Mouse (Mus musculus): ENCODE data around the gene Znrf4. TPM values are rescaled to one million over a fixed set of nuclear protein-coding genes. Genes with fewer than 3 reads are reported as not detected.

Gene Znrf4
- polyA plus RNA-seq, 1 experiment from 2014 or later: not detected

DNA sequence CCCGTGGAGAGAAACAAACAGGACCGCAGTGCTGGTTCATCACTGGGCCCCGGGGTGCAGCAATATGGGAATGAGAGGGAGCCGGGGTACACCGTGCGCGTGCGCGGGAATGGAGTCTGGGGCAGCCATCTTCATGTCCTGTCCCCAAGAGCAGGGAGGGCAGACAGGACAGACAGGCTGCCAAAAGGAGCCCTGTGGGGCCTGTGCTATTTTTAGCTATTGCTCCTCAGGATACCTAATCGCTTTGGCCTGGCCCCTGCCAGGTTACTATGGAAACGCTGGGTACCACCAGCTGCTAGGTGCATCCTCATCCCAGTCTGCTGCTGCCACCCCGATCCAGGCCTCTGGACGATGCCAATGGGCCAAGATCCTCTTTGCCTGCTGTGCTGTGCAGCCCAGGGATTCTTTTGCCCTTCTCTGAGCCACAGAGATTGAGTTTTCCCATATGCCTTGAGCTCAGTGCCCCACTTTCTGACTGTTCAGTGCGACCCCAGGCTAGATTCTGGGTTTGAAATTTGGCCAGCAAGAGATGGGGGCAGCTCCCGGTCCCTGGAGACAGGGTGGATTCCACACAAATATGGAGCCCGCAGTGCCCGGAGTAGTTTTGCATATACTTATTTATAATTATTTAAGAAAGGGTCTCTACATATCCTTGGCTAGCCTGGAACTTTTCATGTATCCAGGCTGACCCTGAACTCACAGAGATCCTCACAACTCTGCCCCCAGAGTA, 35.0 kb upstream of the Znrf4 start:
- no peak overlapping the region for H3K4me2 ChIP-seq (replicated peaks)
- no peak overlapping the region for H3K27ac ChIP-seq
- H3K9ac ChIP-seq: no peak overlapping the region
- no peak for ATAC-seq
- H3K36me3 ChIP-seq: no peaks in the 10 kb centered on the region
- no peaks in the 10 kb centered on the region for H3K9me3 ChIP-seq
- no peaks in the 10 kb centered on the region for H3K27me3 ChIP-seq (replicated peaks)
- WGBS: 75% methylated on average over 17 of the region's 17 CpGs
- H3K4me1 ChIP-seq (replicated peaks): no peaks in the 10 kb centered on the region
- H3K4me3 ChIP-seq (replicated peaks): no peak overlapping the region

GRCm38 (mm10) chr17:56546576-56546975, 34.3 kb upstream of the Znrf4 start:
- Histone ChIP-seq H3K4me1 (replicated peaks) (no peaks in the 10 kb centered on the region), H3K27ac (no peak overlapping the region), H3K36me3 (no peaks in the 10 kb centered on the region), H3K9ac (no peak overlapping the region), H3K27me3 (replicated peaks) (no peaks in the 10 kb centered on the region), H3K4me3 (replicated peaks) (no peak overlapping the region), H3K4me2 (replicated peaks) (no peak overlapping the region), H3K9me3 (no peaks in the 10 kb centered on the region)
- ATAC-seq: no peak
- 82% methylated on average over 5 of the region's 5 CpGs for WGBS

- H3K9ac ChIP-seq: no peak overlapping the region
- no peak for ATAC-seq
- H3K4me1 ChIP-seq (replicated peaks): no peaks in the 10 kb centered on the region
- H3K27me3 ChIP-seq (replicated peaks): no peaks in the 10 kb centered on the region
- WGBS: 70% methylated on average over 1 of the region's 1 CpGs
- H3K4me2 ChIP-seq (replicated peaks): no peak overlapping the region
- H3K9me3 ChIP-seq: no peaks in the 10 kb centered on the region
- H3K4me3 ChIP-seq (replicated peaks): no peak overlapping the region
- H3K36me3 ChIP-seq: no peaks in the 10 kb centered on the region
- no peak overlapping the region for H3K27ac ChIP-seq
These were observed 33.7 kb upstream of the Znrf4 start for GRCm38 (mm10) chr17:56545945-56546344.

- Histone ChIP-seq H3K4me2 (replicated peaks) (no peak overlapping the region), H3K4me1 (replicated peaks) (no peaks in the 10 kb centered on the region), H3K27ac (no peak overlapping the region), H3K9me3 (no peaks in the 10 kb centered on the region), H3K27me3 (replicated peaks) (no peaks in the 10 kb centered on the region), H3K36me3 (no peaks in the 10 kb centered on the region), H3K9ac (no peak overlapping the region), H3K4me3 (replicated peaks) (no peak overlapping the region)
- WGBS: 77% methylated on average over 7 of the region's 7 CpGs
- no peak for ATAC-seq
These were observed 32.6 kb upstream of the Znrf4 start for GRCm38 (mm10) chr17:56544699-56545387.

GRCm38 (mm10) chr17:56543684-56544224, 31.5 kb upstream of the Znrf4 start:
- H3K4me2 ChIP-seq (replicated peaks): no peak overlapping the region
- H3K9ac ChIP-seq: no peak overlapping the region
- WGBS: 85% methylated on average over 3 of the region's 3 CpGs
- H3K27me3 ChIP-seq (replicated peaks): no peaks in the 10 kb centered on the region
- H3K27ac ChIP-seq: no peak overlapping the region
- H3K4me1 ChIP-seq (replicated peaks): no peaks in the 10 kb centered on the region
- H3K9me3 ChIP-seq: no peaks in the 10 kb centered on the region
- no peak for ATAC-seq
- no peaks in the 10 kb centered on the region for H3K36me3 ChIP-seq
- H3K4me3 ChIP-seq (replicated peaks): no peak overlapping the region

GRCm38 (mm10) chr17:56542736-56543135, 30.5 kb upstream of the Znrf4 start:
- WGBS: 56% methylated on average over 8 of the region's 8 CpGs
- no peaks in the 10 kb centered on the region for H3K9me3 ChIP-seq
- no peak overlapping the region for H3K9ac ChIP-seq
- no peak overlapping the region for H3K4me2 ChIP-seq (replicated peaks)
- H3K27ac ChIP-seq: no peak overlapping the region
- H3K27me3 ChIP-seq (replicated peaks): no peaks in the 10 kb centered on the region
- no peaks in the 10 kb centered on the region for H3K36me3 ChIP-seq
- ATAC-seq: no peak
- no peaks in the 10 kb centered on the region for H3K4me1 ChIP-seq (replicated peaks)
- H3K4me3 ChIP-seq (replicated peaks): no peak overlapping the region

GRCm38 (mm10) chr17:56540562-56540975, 28.3 kb upstream of the Znrf4 start:
- Histone ChIP-seq H3K4me3 (replicated peaks) (no peak overlapping the region), H3K4me1 (replicated peaks) (no peaks in the 10 kb centered on the region), H3K9me3 (no peaks in the 10 kb centered on the region), H3K36me3 (no peaks in the 10 kb centered on the region), H3K4me2 (replicated peaks) (no peak overlapping the region), H3K27ac (no peak overlapping the region), H3K27me3 (replicated peaks) (no peaks in the 10 kb centered on the region), H3K9ac (no peak overlapping the region)
- WGBS: 33% methylated on average over 6 of the region's 6 CpGs
- ATAC-seq: peak; percentile 68; the same call in 1 of the 2 replicates

- ATAC-seq: no peak
- 48% methylated on average over 8 of the region's 8 CpGs for WGBS
- Histone ChIP-seq H3K9me3 (no peaks in the 10 kb centered on the region), H3K36me3 (no peaks in the 10 kb centered on the region), H3K27me3 (replicated peaks) (no peaks in the 10 kb centered on the region), H3K4me3 (replicated peaks) (no peak overlapping the region), H3K9ac (no peak overlapping the region), H3K4me1 (replicated peaks) (no peaks in the 10 kb centered on the region), H3K4me2 (replicated peaks) (no peak overlapping the region), H3K27ac (no peak overlapping the region)
These were observed 25.7 kb upstream of the Znrf4 start for GRCm38 (mm10) chr17:56537912-56538311.

DNA sequence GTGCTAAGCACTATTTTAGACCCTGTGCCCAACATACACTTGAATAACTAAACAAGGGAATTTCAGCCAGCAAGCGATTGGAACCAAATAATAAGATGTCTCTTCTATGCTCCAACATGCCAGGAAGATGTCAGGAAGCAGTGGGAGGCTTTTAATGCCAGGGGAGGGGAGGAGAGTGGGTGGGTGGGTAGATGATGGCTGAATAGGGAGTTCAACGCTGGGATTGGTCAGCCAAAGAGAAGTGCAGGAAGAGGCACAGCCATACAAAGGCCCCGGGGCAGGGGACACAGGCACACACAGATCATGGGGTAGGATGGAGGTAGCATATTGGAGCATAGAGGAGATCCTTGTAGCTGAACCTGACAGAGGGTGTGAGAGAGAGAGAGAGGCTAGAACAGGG, 24.6 kb upstream of the Znrf4 start:
- H3K27ac ChIP-seq: no peak overlapping the region
- H3K27me3 ChIP-seq (replicated peaks): no peaks in the 10 kb centered on the region
- no peak overlapping the region for H3K4me2 ChIP-seq (replicated peaks)
- no peak overlapping the region for H3K9ac ChIP-seq
- ATAC-seq: no peak
- no peaks in the 10 kb centered on the region for H3K36me3 ChIP-seq
- whole genome bisulfite sequencing: 80% methylated on average over 3 of the region's 3 CpGs
- no peak overlapping the region for H3K4me3 ChIP-seq (replicated peaks)
- H3K9me3 ChIP-seq: no peaks in the 10 kb centered on the region
- H3K4me1 ChIP-seq (replicated peaks): no peaks in the 10 kb centered on the region

DNA sequence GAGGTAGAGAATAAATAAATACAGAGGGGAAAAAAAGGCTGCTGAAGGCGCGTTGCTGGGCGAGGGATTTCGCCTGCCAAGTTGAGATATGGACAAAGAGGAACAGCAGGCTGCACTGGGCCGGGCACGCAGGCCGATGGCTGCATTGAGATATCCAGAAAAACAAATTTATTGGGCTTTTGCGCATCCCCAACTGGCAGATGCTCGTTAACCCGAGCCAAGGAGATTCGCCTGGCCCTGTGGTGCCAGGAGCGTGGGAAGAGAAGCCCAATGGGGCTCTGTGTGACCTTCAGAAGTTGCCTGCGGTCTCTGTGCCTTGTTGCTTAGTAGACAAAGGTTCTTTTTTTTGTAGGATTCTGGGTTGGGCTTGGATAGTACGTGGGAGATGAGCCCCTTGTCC, 24.0 kb upstream of the Znrf4 start:
- Histone ChIP-seq H3K9me3 (no peaks in the 10 kb centered on the region), H3K4me2 (replicated peaks) (no peak overlapping the region), H3K4me1 (replicated peaks) (no peaks in the 10 kb centered on the region), H3K27ac (no peak overlapping the region), H3K36me3 (no peaks in the 10 kb centered on the region), H3K4me3 (replicated peaks) (no peak overlapping the region), H3K27me3 (replicated peaks) (no peaks in the 10 kb centered on the region), H3K9ac (no peak overlapping the region)
- 59% methylated on average over 14 of the region's 14 CpGs for WGBS
- ATAC-seq: no peak

DNA sequence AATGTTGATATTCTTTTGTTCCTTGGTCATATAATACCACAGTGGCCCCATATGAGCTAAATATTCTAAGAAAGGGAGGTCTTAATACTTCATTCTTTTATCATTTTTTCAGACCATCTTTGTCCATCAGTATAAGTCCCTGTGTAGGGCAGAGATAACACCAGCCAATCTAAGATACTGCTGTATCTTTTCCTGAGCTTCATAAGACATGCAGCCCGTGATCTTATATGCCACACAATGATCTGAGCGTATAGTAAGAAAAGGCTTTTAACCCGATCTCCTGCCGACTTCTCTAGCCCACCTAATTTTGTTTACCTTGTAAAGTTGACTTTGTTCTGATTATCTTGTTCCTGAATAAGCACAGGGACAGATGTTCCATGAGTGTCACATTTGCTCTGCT, 12.7 kb upstream of the Znrf4 start:
- no peak for ATAC-seq
- H3K9me3 ChIP-seq: no peaks in the 10 kb centered on the region
- no peaks in the 10 kb centered on the region for H3K36me3 ChIP-seq
- no peak overlapping the region for H3K4me3 ChIP-seq (replicated peaks)
- H3K4me2 ChIP-seq (replicated peaks): no peak overlapping the region
- H3K27ac ChIP-seq: no peak overlapping the region
- H3K9ac ChIP-seq: no peak overlapping the region
- H3K4me1 ChIP-seq (replicated peaks): no peaks in the 10 kb centered on the region
- 66% methylated on average over 4 of the region's 4 CpGs for WGBS
- H3K27me3 ChIP-seq (replicated peaks): no peaks in the 10 kb centered on the region

- no peaks in the 10 kb centered on the region for H3K9me3 ChIP-seq
- no peak overlapping the region for H3K27ac ChIP-seq
- no peaks in the 10 kb centered on the region for H3K4me1 ChIP-seq (replicated peaks)
- ATAC-seq: no peak
- WGBS: 58% methylated on average over 1 of the region's 1 CpGs
- H3K4me2 ChIP-seq (replicated peaks): no peak overlapping the region
- no peak overlapping the region for H3K4me3 ChIP-seq (replicated peaks)
- no peak overlapping the region for H3K9ac ChIP-seq
- no peaks in the 10 kb centered on the region for H3K27me3 ChIP-seq (replicated peaks)
- H3K36me3 ChIP-seq: no peaks in the 10 kb centered on the region
These were observed 10.5 kb upstream of the Znrf4 start for GRCm38 (mm10) chr17:56522744-56523143.
